19 mouse cellular contexts compared by ENCODE assay signal in genomic region chr3:38945157-38945556, GRCm38 (mm10). TPM values are rescaled to one million over a fixed set of nuclear protein-coding genes. Genes with fewer than 3 reads are reported as not detected.
"Had no signal": no experiment of that assay in that cellular context is flagged by ENCODE, and none has a peak within 500 bp of the region (broad histone marks: within the 10 kb centered on the region; RNA-seq: fewer than 3 reads in every experiment).

No protein-coding gene starts in this region.

- H3K9ac ChIP-seq: intestine, embryonic 15.5 days; limb, embryonic 12.5 days; liver, embryonic 13.5 days; liver, postnatal 0 days; lung, embryonic 15.5 days; stomach, embryonic 15.5 days had no signal

- H3K9me3 ChIP-seq: intestine, embryonic 15.5 days; limb, embryonic 12.5 days; liver, embryonic 13.5 days; lung, embryonic 15.5 days; stomach, embryonic 15.5 days had no signal

- H3K4me1 ChIP-seq: intestine, embryonic 15.5 days; liver, embryonic 13.5 days; lung, embryonic 15.5 days; stomach, embryonic 15.5 days had no signal

- DNase-seq: kidney, adult 18-20 months; kidney, postnatal 10 days; kidney, postnatal 4 days; liver; liver, embryonic 13.5 days; liver, postnatal 0 days; lung, postnatal 14 days; retina, postnatal 1 day; right cerebral cortex, postnatal 4 days; spleen, adult 18-20 months; thymus, adult 2 months; thymus, postnatal 25 days had no signal

- H3K4me2 ChIP-seq: intestine, embryonic 15.5 days; limb, embryonic 12.5 days; liver, embryonic 13.5 days; lung, embryonic 15.5 days; stomach, embryonic 15.5 days had no signal

- H3K27ac ChIP-seq: intestine, embryonic 15.5 days; layer of hippocampus, adult 2 months; limb, embryonic 12.5 days; liver, embryonic 13.5 days; lung, embryonic 15.5 days; macrophage; stomach, embryonic 15.5 days had no signal

- ATAC-seq: intestine, embryonic 15.5 days; liver, postnatal 0 days had no signal

- H3K36me3 ChIP-seq: intestine, embryonic 15.5 days; liver, embryonic 13.5 days; stomach, embryonic 15.5 days had no signal

- H3K27me3 ChIP-seq: intestine, embryonic 15.5 days; limb, embryonic 12.5 days; liver, embryonic 13.5 days; lung, embryonic 15.5 days; stomach, embryonic 15.5 days had no signal

- H3K4me3 ChIP-seq: intestine, embryonic 15.5 days; layer of hippocampus, adult 2 months; limb, embryonic 12.5 days; liver, embryonic 13.5 days; lung, embryonic 15.5 days; stomach, embryonic 15.5 days had no signal

RNA-seq across cellular contexts. Expression of gene Fat4, which starts 58.4 kb away (rescaled TPM):
- total RNA-seq: monocyte, adult 5-6 weeks had no signal
